Mouse (Mus musculus) bone marrow, adult 2 months (tissue): ENCODE measurements around the gene Ccl7.

Experiments used
- CTCF ChIP-seq: fragments of 200-500 bp; IDR thresholded peaks from 2 replicates; pipeline ENCODE4 v1.5.1; 2011; ENCODE audit warnings: low read length, control low read depth; ENCODE audit not compliant: control insufficient read depth, insufficient read depth
- POLR2A ChIP-seq: fragments of 200-500 bp; IDR thresholded peaks from 2 replicates; pipeline ENCODE4 v1.6.1; 2011; ENCODE audit warnings: low read depth, mild to moderate bottlenecking, control low read depth, low read length, borderline replicate concordance; ENCODE audit not compliant: control insufficient read depth

DNA sequence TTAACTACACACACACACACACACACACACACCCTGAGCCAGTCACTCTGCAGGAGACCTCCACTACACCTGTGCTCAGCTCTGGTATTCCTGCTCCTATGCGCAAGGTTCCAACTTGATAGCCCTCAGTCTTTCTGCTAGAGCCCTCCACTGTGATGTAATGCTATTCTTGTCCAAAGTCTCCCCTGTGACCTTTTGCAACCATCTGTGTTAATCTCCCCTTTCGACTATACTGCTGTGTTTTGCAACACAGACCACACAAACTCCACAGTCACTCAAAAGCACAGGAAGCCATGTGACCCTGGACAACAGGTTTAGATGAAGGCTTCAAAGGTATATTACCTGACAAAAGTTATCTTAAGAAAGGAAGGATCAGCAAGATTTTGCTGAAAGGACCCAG lies 17.9 kb downstream of the Ccl7 start:
- TF ChIP-seq CTCF (no peak), POLR2A (no peak)
